Mouse (Mus musculus): ENCODE data around the gene Parm1.

GRCm38 (mm10) chr5:91653061-91653915 lies 135.9 kb downstream of the Parm1 start:
- TF ChIP-seq CTCF (IDR thresholded peaks at IDR 0.05; ENCODE audit: insufficient read depth, low read length) (no peak), POLR2A (IDR thresholded peaks at IDR 0.05; ENCODE audit: borderline replicate concordance, extremely low read depth, low read depth, low read length) (no peak)
